Mouse (Mus musculus) naive thymus-derived CD4-positive, alpha-beta T cell, adult 2 months (primary cell): ENCODE data around the gene Slc16a5.
"Not testable (repeated sequence)": the region's sequence is repeated elsewhere in the genome, so short reads cannot be mapped to it uniquely, and the experiment has no call there.

Source experiments
- DNase-seq: peaks from one replicate; pipeline ENCODE4 v3.0.0-alpha.2; 2011; ENCODE audit warnings: low read depth

Slc16a5 gene

GRCm38 (mm10) chr11:115481553-115482259 lies 19.4 kb downstream of the Slc16a5 start:
- peak; percentile 82 for DNase-seq

GRCm38 (mm10) chr11:115483278-115483677 lies 21.0 kb downstream of the Slc16a5 start:
- DNase-seq = no peak

- peak; percentile 91 for DNase-seq
Measured at GRCm38 (mm10) chr11:115483726-115484125, 21.5 kb downstream of the Slc16a5 start.

GRCm38 (mm10) chr11:115485155-115485554 lies 22.9 kb downstream of the Slc16a5 start:
- no peak for DNase-seq

GRCm38 (mm10) chr11:115488551-115489104 lies 26.4 kb downstream of the Slc16a5 start:
- no peak for DNase-seq

GRCm38 (mm10) chr11:115490441-115491355 lies 28.4 kb downstream of the Slc16a5 start:
- DNase-seq = no peak

- peak; percentile 88 for DNase-seq
Measured at GRCm38 (mm10) chr11:115491356-115492083, 29.2 kb downstream of the Slc16a5 start, which contains the start of gene Nt5c. Gene Nt5c (minus strand): TSS chr11:115491862.

GRCm38 (mm10) chr11:115492387-115492786 lies 30.1 kb downstream of the Slc16a5 start:
- no peak for DNase-seq

GRCm38 (mm10) chr11:115496559-115496958 lies 34.3 kb downstream of the Slc16a5 start:
- DNase-seq = not testable (repeated sequence)

- DNase-seq = no peak
Measured at GRCm38 (mm10) chr11:115502636-115503035, 40.4 kb downstream of the Slc16a5 start.

GRCm38 (mm10) chr11:115506586-115506985 lies 44.3 kb downstream of the Slc16a5 start:
- DNase-seq = no peak

- DNase-seq = peak; percentile 69
Measured at GRCm38 (mm10) chr11:115508061-115508460, 45.8 kb downstream of the Slc16a5 start.

- no peak for DNase-seq
Measured at GRCm38 (mm10) chr11:115509773-115510506, 47.7 kb downstream of the Slc16a5 start.

GRCm38 (mm10) chr11:115510507-115510888 lies 48.2 kb downstream of the Slc16a5 start:
- no peak for DNase-seq

- DNase-seq = no peak
Measured at GRCm38 (mm10) chr11:115511121-115511520, 48.8 kb downstream of the Slc16a5 start.

GRCm38 (mm10) chr11:115512004-115512403 lies 49.7 kb downstream of the Slc16a5 start:
- DNase-seq = peak; percentile 29

- peak; percentile 69 for DNase-seq
Measured at GRCm38 (mm10) chr11:115512407-115513183, 50.3 kb downstream of the Slc16a5 start.

- no peak for DNase-seq
Measured at GRCm38 (mm10) chr11:115513271-115514237, 51.3 kb downstream of the Slc16a5 start.

GRCm38 (mm10) chr11:115514238-115514663 lies 52.0 kb downstream of the Slc16a5 start, which contains the start of gene Jpt1:
Gene Jpt1 (minus strand): TSS chr11:115514387.
- DNase-seq = peak; percentile 99
